Mouse (Mus musculus) liver, embryonic 14.5 days (tissue): ENCODE data around the gene Llgl2. TPM values are rescaled to one million over a fixed set of nuclear protein-coding genes. Genes with fewer than 3 reads are reported as not detected.

Experiments
- ATAC-seq: fragments of 200-750 bp; cut with Nextera tagmentation; 2 replicates; pipeline ENCODE4 v1.8.0; 2017; ENCODE audit warnings: moderate number of reproducible peaks, mild to moderate bottlenecking, moderate library complexity; ENCODE audit not compliant: insufficient read depth
- DNase-seq, 3 experiments: peaks; one replicate each; pipeline ENCODE4 v3.0.0-alpha.2; 2012 to 2013; ENCODE audit warnings: low read depth in 3 of 3, low spot score in 3 of 3
- H3K27ac ChIP-seq: fragments of 300-500 bp; sonication (generic); 2 replicates; pipeline ENCODE4 v1.5.1; 2014; ENCODE audit warnings: moderate library complexity, mild to moderate bottlenecking, control low read depth, inconsistent platforms
- H3K27me3 ChIP-seq: fragments of 300-500 bp; sonication (generic); 2 replicates; pipeline ENCODE4 v1.6.1; 2014; ENCODE audit warnings: mild to moderate bottlenecking, low read length, moderate library complexity; ENCODE audit not compliant: control insufficient read depth, insufficient read depth
- H3K36me3 ChIP-seq: fragments of 300-500 bp; sonication (generic); replicated peaks from 2 replicates; pipeline ENCODE4 v1.6.1; 2014; ENCODE audit warnings: low read depth; ENCODE audit not compliant: control insufficient read depth, insufficient read depth
- H3K4me1 ChIP-seq, 2 experiments: fragments of 200-500 bp in 1 of 2; fragments of 300-500 bp in 1 of 2; sonication (generic) in 1 of 2; replicated peaks; 2 replicates each; pipeline ENCODE4 v1.6.1; 2012 to 2014; ENCODE audit warnings: antibody characterized with exemption in 1 of 2, inconsistent platforms in 1 of 2, low read length in 1 of 2; ENCODE audit not compliant: control insufficient read depth in 2 of 2, insufficient read depth in 2 of 2
- H3K4me2 ChIP-seq: fragments of 300-500 bp; sonication (generic); 2 replicates; pipeline ENCODE4 v1.6.1; 2014; ENCODE audit warnings: low read depth, mild to moderate bottlenecking, control low read depth, moderate library complexity
- H3K4me3 ChIP-seq, 2 experiments: fragments of 200-500 bp in 1 of 2; fragments of 300-500 bp in 1 of 2; sonication (generic) in 1 of 2; 2 replicates each; pipeline ENCODE4 v1.5.1; 2012 to 2014; ENCODE audit warnings: low read depth in 2 of 2, low read length in 2 of 2, mild to moderate bottlenecking in 2 of 2, control low read depth in 1 of 2, inconsistent platforms in 1 of 2, moderate library complexity in 1 of 2; ENCODE audit not compliant: insufficient read depth in 1 of 2
- H3K9ac ChIP-seq: fragments of 300-500 bp; sonication (generic); replicated peaks from 2 replicates; pipeline ENCODE4 v1.6.1; 2014; ENCODE audit warnings: mild to moderate bottlenecking, control low read depth, moderate library complexity
- H3K9me3 ChIP-seq: fragments of 300-500 bp; sonication (generic); 2 replicates; pipeline ENCODE4 v1.6.1; 2016; ENCODE audit warnings: low read length, mixed read lengths; ENCODE audit not compliant: control insufficient read depth
- CTCF ChIP-seq: IDR thresholded peaks from 2 replicates; pipeline ENCODE4 v1.5.1; 2016; ENCODE audit warnings: antibody characterized with exemption, low read depth, control low read depth
- EP300 ChIP-seq: IDR thresholded peaks from 2 replicates; pipeline ENCODE4 v1.6.1; 2016; ENCODE audit warnings: antibody characterized with exemption, low read depth
- WGBS: fragments of 180-500 bp; shearing (Covaris S2); extraction: QIAGEN DNeasy Blood & Tissue Kit; methylation state at CpG from one replicate; pipeline ENCODE4 v1.1.7; 2014; ENCODE audit not compliant: insufficient replicate concordance; 5-methylcytosine and 5-hydroxymethylcytosine counted together
- polyA plus RNA-seq, 2 experiments: library from polyadenylated mRNA; depleted of rRNA in 1 of 2; stranded (reverse) in 1 of 2; unstranded in 1 of 2; fragments of >200 nt; fragmentation: Nextera tagmentation in 1 of 2; extraction: Ambion mirVana in 1 of 2; gene quantifications; 2 replicates each; pipeline versions ENCODE4 v1.2.1 to v1.2.3; 2012 to 2014

The Llgl2 gene
- polyA plus RNA-seq, 2 experiments = 7.5 to 10.5 TPM

- peak; percentile 7; the same call in 1 of the 2 replicates for TF ChIP-seq CTCF
- no peak for TF ChIP-seq EP300
- ATAC-seq (no peak), DNase-seq (no peak)
- 32% methylated on average over 10 of the region's 10 CpGs for WGBS
- Histone ChIP-seq H3K9me3 (no peaks in the 10 kb centered on the region), H3K36me3 (peaks cover 2% of the 10 kb centered on the region), H3K4me3 (no peak overlapping the region), H3K27me3 (no peaks in the 10 kb centered on the region), H3K9ac (peak overlapping the region; percentile 25; the same call in 1 of the 2 replicates), H3K27ac (no peak overlapping the region), H3K4me1 (peaks cover 33 to 44% of the 10 kb centered on the region in 2 experiments), H3K4me2 (no peak overlapping the region)
Observed at GRCm38 (mm10) chr11:115808696-115809310, 15.0 kb upstream of the Llgl2 start.

GRCm38 (mm10) chr11:115809311-115809781, 14.5 kb upstream of the Llgl2 start:
- Histone ChIP-seq H3K36me3 (no peaks in the 10 kb centered on the region; the same call in none of the 2 replicates), H3K9ac (no peak overlapping the region), H3K4me3 (no peak overlapping the region), H3K4me1 (peaks cover 34 to 43% of the 10 kb centered on the region in 2 experiments), H3K9me3 (no peaks in the 10 kb centered on the region), H3K27me3 (no peaks in the 10 kb centered on the region), H3K4me2 (no peak overlapping the region), H3K27ac (no peak overlapping the region)
- no peak for ATAC-seq
- no peak for DNase-seq
- TF ChIP-seq EP300 (no peak), CTCF (0 out of 2 replicates have a peak, but pooled peaks have one; percentile 0)
- 62% methylated on average over 8 of the region's 8 CpGs for WGBS

GRCm38 (mm10) chr11:115810377-115810776, 13.5 kb upstream of the Llgl2 start:
- Histone ChIP-seq H3K36me3 (no peaks in the 10 kb centered on the region; the same call in none of the 2 replicates), H3K9me3 (no peaks in the 10 kb centered on the region), H3K9ac (no peak overlapping the region), H3K27me3 (no peaks in the 10 kb centered on the region), H3K4me3 (no peak overlapping the region), H3K27ac (no peak overlapping the region), H3K4me1 (peaks cover 27 to 37% of the 10 kb centered on the region in 2 experiments), H3K4me2 (peak overlapping the region; percentile 15; the same call in 1 of the 2 replicates)
- no peak for ATAC-seq
- DNase-seq = no peak
- 76% methylated on average over 14 of the region's 14 CpGs for WGBS
- no peak for TF ChIP-seq CTCF
- no peak for TF ChIP-seq EP300

DNA sequence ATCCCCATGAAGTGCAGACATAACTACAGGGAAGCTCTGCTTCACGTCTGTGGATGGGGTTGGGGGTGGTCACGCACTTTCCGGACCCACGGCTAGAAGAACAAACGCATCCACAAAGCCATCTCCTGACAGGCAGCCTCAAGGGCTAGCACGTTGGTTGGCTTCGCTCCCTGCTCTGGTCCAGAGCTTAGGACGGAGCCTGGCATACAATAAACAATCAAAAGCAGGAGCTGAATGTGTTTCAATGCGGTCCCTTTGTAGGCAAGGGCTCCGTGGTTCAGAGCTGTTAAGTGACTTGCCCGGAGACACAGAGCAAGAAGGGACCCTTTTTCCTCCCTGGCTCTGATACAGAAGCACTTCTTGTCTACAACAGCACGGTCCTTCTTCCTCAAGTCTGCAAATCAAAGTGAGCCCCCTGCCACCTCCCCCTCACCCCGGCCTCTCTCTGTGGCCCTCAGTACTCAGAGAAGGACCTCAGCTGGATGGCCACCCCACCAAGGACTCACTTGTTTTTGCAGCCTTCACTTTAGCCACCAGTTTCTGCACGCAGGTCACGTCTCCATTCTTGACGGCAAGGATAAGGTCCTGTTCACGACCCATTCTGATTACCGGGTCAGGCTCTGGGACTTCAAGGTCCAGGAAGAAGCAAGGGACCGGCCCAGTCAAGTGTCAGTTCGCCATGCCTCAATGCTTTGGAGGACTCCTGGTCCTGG, 12.3 kb upstream of the Llgl2 start:
- TF ChIP-seq CTCF (no peak), EP300 (no peak)
- ATAC-seq (no peak), DNase-seq (no peak)
- no peaks in the 10 kb centered on the region for H3K9me3 ChIP-seq
- H3K27ac ChIP-seq = no peak overlapping the region
- WGBS = 82% methylated on average over 20 of the region's 20 CpGs
- H3K9ac ChIP-seq = no peak overlapping the region
- peaks cover 23 to 32% of the 10 kb centered on the region in 2 experiments for H3K4me1 ChIP-seq
- H3K4me2 ChIP-seq = peak overlapping the region; percentile 99
- peak overlapping the region in 1 of 2 experiments; percentile 72; a peak in 2 of 4 replicates for H3K4me3 ChIP-seq
- no peaks in the 10 kb centered on the region; the same call in none of the 2 replicates for H3K36me3 ChIP-seq
- H3K27me3 ChIP-seq = no peaks in the 10 kb centered on the region

DNA sequence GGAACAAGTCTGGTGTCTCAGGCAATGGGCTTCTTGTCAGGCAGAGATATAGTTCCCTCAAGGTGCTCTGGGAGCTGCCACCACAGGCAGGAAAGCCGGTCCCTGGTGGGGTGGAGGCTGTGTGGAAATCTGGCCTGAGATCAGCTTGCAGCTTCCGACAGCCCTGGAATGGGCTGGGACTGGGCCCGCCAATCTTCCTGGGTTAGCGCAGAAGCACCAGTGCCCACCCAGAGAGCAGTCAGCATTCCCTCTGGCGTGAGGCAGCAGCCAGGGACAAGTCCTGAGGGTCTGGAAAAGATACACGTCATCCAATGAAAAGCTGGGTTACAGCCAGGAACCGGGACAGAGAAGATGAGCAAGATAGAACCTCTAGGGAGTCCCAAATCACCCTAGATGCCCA, 11.8 kb upstream of the Llgl2 start:
- Histone ChIP-seq H3K4me1 (peaks cover 23 to 28% of the 10 kb centered on the region in 2 experiments), H3K27ac (no peak overlapping the region), H3K4me3 (peak overlapping the region; percentile 72 to 83), H3K9me3 (no peaks in the 10 kb centered on the region), H3K9ac (no peak overlapping the region), H3K4me2 (peak overlapping the region; percentile 99), H3K27me3 (no peaks in the 10 kb centered on the region), H3K36me3 (no peaks in the 10 kb centered on the region; the same call in none of the 2 replicates)
- no peak for ATAC-seq
- no peak for DNase-seq
- TF ChIP-seq EP300 (no peak), CTCF (no peak)
- 71% methylated on average over 7 of the region's 7 CpGs for WGBS
